Mouse (Mus musculus): ENCODE measurements around the gene Gmfb. TPM values are rescaled to one million over a fixed set of nuclear protein-coding genes. Genes with fewer than 3 reads are reported as not detected.

The Gmfb gene
- polyA plus RNA-seq, 1 experiment from 2014 or later, result 153 TPM

- Histone ChIP-seq H3K27me3 (ENCODE audit: control insufficient read depth, insufficient read depth, low read depth, low read length) (no peaks in the 10 kb centered on the region), H3K36me3 (ENCODE audit: control insufficient read depth, insufficient read depth, low read length) (peaks cover 38% of the 10 kb centered on the region), H3K4me2 (ENCODE audit: low read length) (no peak overlapping the region), H3K9me3 (replicated peaks; ENCODE audit: control insufficient read depth, low read length, poor library complexity, severe bottlenecking) (no peaks in the 10 kb centered on the region), H3K27ac (ENCODE audit: low read length) (no peak overlapping the region), H3K9ac (ENCODE audit: low read depth, low read length) (no peak overlapping the region), H3K4me1 (ENCODE audit: control insufficient read depth, insufficient read depth, low read length) (no peaks in the 10 kb centered on the region), H3K4me3 (ENCODE audit: low read depth, low read length) (no peak overlapping the region)
- ATAC-seq, result no peak
- 95% methylated on average over 7 of the region's 7 CpGs for WGBS
These were observed 42.8 kb downstream of the Gmfb start for GRCm38 (mm10) chr14:46779217-46779616.

- WGBS, result 98% methylated on average over 9 of the region's 9 CpGs
- Histone ChIP-seq H3K4me2 (ENCODE audit: low read length) (no peak overlapping the region), H3K4me3 (ENCODE audit: low read depth, low read length) (no peak overlapping the region), H3K9ac (ENCODE audit: low read depth, low read length) (no peak overlapping the region), H3K27ac (ENCODE audit: low read length) (no peak overlapping the region), H3K9me3 (replicated peaks; ENCODE audit: control insufficient read depth, low read length, poor library complexity, severe bottlenecking) (no peaks in the 10 kb centered on the region), H3K4me1 (ENCODE audit: control insufficient read depth, insufficient read depth, low read length) (no peaks in the 10 kb centered on the region), H3K36me3 (ENCODE audit: control insufficient read depth, insufficient read depth, low read length) (peaks cover 39% of the 10 kb centered on the region), H3K27me3 (ENCODE audit: control insufficient read depth, insufficient read depth, low read depth, low read length) (no peaks in the 10 kb centered on the region)
- no peak for ATAC-seq
These were observed 43.3 kb downstream of the Gmfb start for GRCm38 (mm10) chr14:46778756-46779155.

- Histone ChIP-seq H3K9me3 (replicated peaks; ENCODE audit: control insufficient read depth, low read length, poor library complexity, severe bottlenecking) (no peaks in the 10 kb centered on the region), H3K9ac (ENCODE audit: low read depth, low read length) (no peak overlapping the region), H3K27ac (ENCODE audit: low read length) (no peak overlapping the region), H3K36me3 (ENCODE audit: control insufficient read depth, insufficient read depth, low read length) (peaks cover 10% of the 10 kb centered on the region), H3K4me3 (ENCODE audit: low read depth, low read length) (no peak overlapping the region), H3K4me1 (ENCODE audit: control insufficient read depth, insufficient read depth, low read length) (no peaks in the 10 kb centered on the region), H3K27me3 (ENCODE audit: control insufficient read depth, insufficient read depth, low read depth, low read length) (no peaks in the 10 kb centered on the region), H3K4me2 (ENCODE audit: low read length) (no peak overlapping the region)
- 88% methylated on average over 6 of the region's 6 CpGs for WGBS
- no peak for ATAC-seq
These were observed 52.0 kb downstream of the Gmfb start for GRCm38 (mm10) chr14:46770036-46770435.

- H3K4me1 ChIP-seq (ENCODE audit: control insufficient read depth, insufficient read depth, low read length), result no peaks in the 10 kb centered on the region
- no peaks in the 10 kb centered on the region for H3K27me3 ChIP-seq (ENCODE audit: control insufficient read depth, insufficient read depth, low read depth, low read length)
- no peak for ATAC-seq
- H3K4me2 ChIP-seq (ENCODE audit: low read length), result no peak overlapping the region
- H3K4me3 ChIP-seq (ENCODE audit: low read depth, low read length), result no peak overlapping the region
- no peaks in the 10 kb centered on the region for H3K9me3 ChIP-seq (replicated peaks; ENCODE audit: control insufficient read depth, low read length, poor library complexity, severe bottlenecking)
- 87% methylated on average over 12 of the region's 12 CpGs for WGBS
- peaks cover 5% of the 10 kb centered on the region for H3K36me3 ChIP-seq (ENCODE audit: control insufficient read depth, insufficient read depth, low read length)
- H3K9ac ChIP-seq (ENCODE audit: low read depth, low read length), result no peak overlapping the region
- H3K27ac ChIP-seq (ENCODE audit: low read length), result no peak overlapping the region
These were observed 54.9 kb downstream of the Gmfb start for GRCm38 (mm10) chr14:46767116-46767515.

GRCm38 (mm10) chr14:46761186-46761585 lies 60.9 kb downstream of the Gmfb start:
- peak overlapping the region; percentile 81 for H3K4me3 ChIP-seq (ENCODE audit: low read depth, low read length)
- ATAC-seq, result no peak
- WGBS, result 43% methylated on average over 6 of the region's 6 CpGs
- H3K27me3 ChIP-seq (ENCODE audit: control insufficient read depth, insufficient read depth, low read depth, low read length), result no peaks in the 10 kb centered on the region
- H3K9ac ChIP-seq (ENCODE audit: low read depth, low read length), result peak overlapping the region; percentile 72
- H3K4me2 ChIP-seq (ENCODE audit: low read length), result peak overlapping the region; percentile 92
- H3K27ac ChIP-seq (ENCODE audit: low read length), result no peak overlapping the region
- H3K9me3 ChIP-seq (replicated peaks; ENCODE audit: control insufficient read depth, low read length, poor library complexity, severe bottlenecking), result no peaks in the 10 kb centered on the region; the same call in 1 of the 2 replicates
- H3K36me3 ChIP-seq (ENCODE audit: control insufficient read depth, insufficient read depth, low read length), result no peaks in the 10 kb centered on the region
- peaks cover 6% of the 10 kb centered on the region; the same call in 1 of the 2 replicates for H3K4me1 ChIP-seq (ENCODE audit: control insufficient read depth, insufficient read depth, low read length)

GRCm38 (mm10) chr14:46760355-46761029 lies 61.5 kb downstream of the Gmfb start, which contains the start of gene Cdkn3:
TSS of gene Cdkn3 (plus strand) at chr14:46760541.
- peak; percentile 100 for ATAC-seq
- Histone ChIP-seq H3K36me3 (ENCODE audit: control insufficient read depth, insufficient read depth, low read length) (no peaks in the 10 kb centered on the region), H3K27ac (ENCODE audit: low read length) (no peak within 1 kb of the TSS), H3K4me1 (ENCODE audit: control insufficient read depth, insufficient read depth, low read length) (peaks cover 6% of the 10 kb centered on the region; the same call in 1 of the 2 replicates), H3K9me3 (replicated peaks; ENCODE audit: control insufficient read depth, low read length, poor library complexity, severe bottlenecking) (no peaks in the 10 kb centered on the region; the same call in 1 of the 2 replicates), H3K27me3 (ENCODE audit: control insufficient read depth, insufficient read depth, low read depth, low read length) (no peaks in the 10 kb centered on the region), H3K9ac (ENCODE audit: low read depth, low read length) (peak within 1 kb of the TSS; percentile 72), H3K4me2 (ENCODE audit: low read length) (peak within 1 kb of the TSS; percentile 92), H3K4me3 (ENCODE audit: low read depth, low read length) (peak within 1 kb of the TSS; percentile 81)
- under 1% methylated on average over 49 of the region's 54 CpGs for WGBS

GRCm38 (mm10) chr14:46759970-46760354 lies 62.1 kb downstream of the Gmfb start:
- Histone ChIP-seq H3K4me2 (ENCODE audit: low read length) (peak overlapping the region; percentile 92), H3K9ac (ENCODE audit: low read depth, low read length) (no peak overlapping the region), H3K27me3 (ENCODE audit: control insufficient read depth, insufficient read depth, low read depth, low read length) (no peaks in the 10 kb centered on the region), H3K9me3 (replicated peaks; ENCODE audit: control insufficient read depth, low read length, poor library complexity, severe bottlenecking) (no peaks in the 10 kb centered on the region; the same call in 1 of the 2 replicates), H3K36me3 (ENCODE audit: control insufficient read depth, insufficient read depth, low read length) (no peaks in the 10 kb centered on the region), H3K27ac (ENCODE audit: low read length) (no peak overlapping the region), H3K4me1 (ENCODE audit: control insufficient read depth, insufficient read depth, low read length) (peaks cover 6% of the 10 kb centered on the region; the same call in 1 of the 2 replicates), H3K4me3 (ENCODE audit: low read depth, low read length) (peak overlapping the region; percentile 81)
- 2% methylated on average over 7 of the region's 7 CpGs for WGBS
- no peak; the same call in 1 of the 2 replicates for ATAC-seq

Other genes starting within 250 kb of the Gmfb start
- gene Cdkn3, start 61.7 kb downstream of the Gmfb start, polyA plus RNA-seq (2015; fragmentation: Nextera tagmentation; extraction: Ambion mirVana), result 7.5 and 8.8 TPM in 2 replicates
- gene Cnih1, start 33.8 kb downstream of the Gmfb start, polyA plus RNA-seq (2015; fragmentation: Nextera tagmentation; extraction: Ambion mirVana), result 184 and 185 TPM in 2 replicates
- 19.1 and 19.2 TPM in 2 replicates for gene Cgrrf1, start 9.9 kb upstream of the Gmfb start, polyA plus RNA-seq (2015; fragmentation: Nextera tagmentation; extraction: Ambion mirVana)
- 4.5 and 5.0 TPM in 2 replicates for gene Samd4, start 60.6 kb upstream of the Gmfb start, polyA plus RNA-seq (2015; fragmentation: Nextera tagmentation; extraction: Ambion mirVana)